Mouse (Mus musculus) kidney, postnatal 36 days (tissue): ENCODE measurements around the gene Samd8.
A peak's percentile ranks its signal among the peaks of the same experiment; 100 is the strongest.

Experiments
- DNase-seq, 2 experiments: peaks; one replicate each; pipeline ENCODE4 v3.0.0; 2021 to 2022; ENCODE audit warnings: mixed read lengths in 2 of 2

Samd8 gene

GRCm38 (mm10) chr14:21750008-21750880 lies at the start of gene Samd8:
Gene Samd8, plus strand, starts transcription at chr14:21750531.
- DNase-seq: peak; percentile 84 to 91

DNA sequence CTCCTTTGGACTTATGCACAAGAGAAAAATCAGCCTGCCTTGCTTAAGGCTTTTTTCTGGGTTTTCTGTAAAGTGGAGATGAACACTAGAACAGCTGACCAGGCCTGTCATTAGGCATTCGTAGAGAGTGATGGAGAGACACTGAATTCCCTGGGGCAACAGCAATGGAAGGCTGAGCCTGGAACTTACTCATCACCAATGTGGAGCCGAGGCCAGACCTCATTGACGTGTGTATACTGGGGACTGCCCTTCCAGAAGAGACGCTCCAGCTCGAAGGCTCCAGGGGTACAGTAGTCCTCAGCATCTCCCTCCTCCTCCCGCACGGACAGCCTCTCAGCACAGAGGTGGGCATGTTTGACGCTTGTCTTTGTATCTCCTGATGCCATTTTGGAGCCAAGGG lies 47.6 kb upstream of the Samd8 start:
- no peak for DNase-seq

DNA sequence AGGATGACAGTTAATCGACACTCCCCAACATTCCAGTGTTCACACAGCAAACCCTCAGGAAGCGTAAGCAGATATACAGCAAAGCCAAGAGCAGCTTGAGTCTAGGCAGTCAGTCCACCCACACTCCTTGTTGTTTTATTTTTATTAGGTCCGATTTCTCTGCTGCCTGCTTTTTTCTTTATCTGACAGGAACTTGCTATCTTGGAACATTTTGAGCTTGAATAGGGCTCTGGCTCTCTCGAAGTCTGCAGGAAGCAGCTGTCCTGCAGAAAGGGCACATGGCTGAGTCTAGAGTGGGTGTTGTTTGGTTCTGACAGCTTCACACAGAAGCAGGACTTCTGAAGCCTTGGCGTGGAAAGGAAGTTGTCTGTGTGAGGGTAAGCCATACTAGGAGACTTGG lies 47.1 kb upstream of the Samd8 start:
- no peak for DNase-seq

- DNase-seq: no peak
Observed at GRCm38 (mm10) chr14:21705462-21705861, 44.9 kb upstream of the Samd8 start.

GRCm38 (mm10) chr14:21706759-21707571 lies 43.4 kb upstream of the Samd8 start:
- DNase-seq: no peak

- peak in 1 of 2 experiments; percentile 9 for DNase-seq
Observed at GRCm38 (mm10) chr14:21709545-21709944, 40.8 kb upstream of the Samd8 start.

DNA sequence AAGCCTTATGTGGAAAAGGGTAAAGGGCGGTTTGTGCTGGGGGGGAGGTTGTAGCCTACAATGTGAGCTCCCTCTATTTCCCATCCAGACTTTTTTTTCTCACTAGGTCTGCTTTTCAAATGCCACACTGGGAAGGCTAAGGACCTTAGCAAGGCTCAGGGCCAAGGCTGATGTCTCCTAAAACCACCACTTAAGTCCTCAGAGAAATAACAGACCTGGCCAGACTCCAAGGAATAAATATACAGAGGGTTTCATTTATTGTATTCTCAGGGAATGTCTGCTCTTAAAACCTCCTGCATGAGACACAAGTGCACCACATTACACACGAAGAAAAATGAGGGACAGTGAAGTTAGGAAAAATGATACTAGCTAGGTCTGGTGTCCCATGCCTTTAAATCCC lies 39.1 kb upstream of the Samd8 start:
- no peak for DNase-seq

- DNase-seq: no peak
Observed at GRCm38 (mm10) chr14:21714486-21714885, 35.8 kb upstream of the Samd8 start, which contains the start of gene Dupd1. Gene Dupd1, minus strand, starts transcription at chr14:21714576.

DNA sequence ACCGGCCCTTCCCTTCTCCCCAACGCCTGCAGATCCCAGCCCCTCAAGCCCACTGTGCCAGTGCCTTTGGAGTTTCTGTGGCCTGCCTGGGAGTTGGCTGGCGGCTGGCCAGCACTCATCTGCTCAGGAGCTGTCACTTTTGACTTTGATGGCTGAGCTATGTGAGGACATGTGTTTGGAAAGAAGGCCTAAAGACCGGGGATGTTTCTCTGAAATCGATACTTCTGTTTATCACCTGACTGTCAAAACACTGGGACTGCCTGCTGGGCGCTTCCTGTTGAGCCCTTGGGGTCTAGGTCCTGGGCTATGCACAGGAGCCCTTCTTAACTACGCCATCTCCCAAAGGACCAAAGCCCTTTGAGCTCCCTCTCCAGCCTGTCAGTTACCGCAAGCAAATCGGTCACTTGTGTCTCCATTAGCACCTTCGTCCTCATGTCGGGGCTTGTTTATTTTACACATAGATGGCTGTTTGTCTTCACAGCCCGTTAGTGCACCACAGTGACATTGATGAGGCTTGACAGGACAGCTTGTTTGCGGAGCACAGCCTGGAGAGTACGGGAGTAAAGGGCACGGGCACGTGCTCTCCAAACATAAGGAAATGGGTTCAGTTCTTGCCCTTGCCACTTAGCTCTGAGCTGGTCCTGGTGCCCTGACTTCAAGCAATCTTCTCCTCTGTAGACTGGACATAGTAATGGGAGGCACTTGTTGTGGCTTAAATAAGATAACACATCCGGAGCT lies 30.5 kb upstream of the Samd8 start:
- DNase-seq: no peak

DNA sequence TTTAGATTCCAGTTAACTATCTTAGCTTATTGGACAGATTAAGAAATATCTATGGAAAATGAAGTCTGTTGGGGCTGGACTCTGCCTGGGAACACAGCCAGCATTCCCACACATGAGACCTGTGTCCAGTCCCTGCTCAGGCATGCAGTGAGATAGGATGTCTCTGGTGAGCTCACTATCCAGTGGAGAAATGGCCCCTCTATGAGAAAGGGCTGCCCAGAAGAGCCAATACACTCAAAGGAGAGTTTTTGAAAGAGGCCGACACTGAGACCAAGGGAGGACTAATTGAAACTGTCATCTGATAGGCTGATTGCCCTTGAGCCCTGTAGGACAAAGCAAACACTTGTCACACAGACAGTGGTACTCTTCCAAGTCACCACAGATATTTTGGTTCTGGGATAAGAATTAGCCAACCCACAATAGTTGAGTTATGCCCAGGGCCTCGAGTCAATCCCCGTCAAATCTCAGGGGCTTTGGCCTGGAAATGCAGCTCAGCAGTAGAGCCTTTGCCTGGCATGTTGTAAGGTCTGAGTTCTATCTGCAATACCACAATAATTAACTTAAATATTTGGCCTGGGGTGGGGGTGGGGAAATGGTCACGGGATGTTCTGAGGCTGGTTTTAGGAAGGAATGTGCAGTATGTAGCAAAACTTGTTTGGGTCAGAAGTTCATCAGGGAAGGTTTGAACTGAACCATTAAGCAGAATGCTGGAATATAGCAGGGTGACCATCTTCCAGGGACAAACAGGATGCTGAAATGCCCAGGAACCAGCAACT lies 29.7 kb upstream of the Samd8 start:
- peak in 1 of 2 experiments; percentile 12 for DNase-seq

GRCm38 (mm10) chr14:21722021-21722698 lies 28.2 kb upstream of the Samd8 start:
- no peak for DNase-seq

DNA sequence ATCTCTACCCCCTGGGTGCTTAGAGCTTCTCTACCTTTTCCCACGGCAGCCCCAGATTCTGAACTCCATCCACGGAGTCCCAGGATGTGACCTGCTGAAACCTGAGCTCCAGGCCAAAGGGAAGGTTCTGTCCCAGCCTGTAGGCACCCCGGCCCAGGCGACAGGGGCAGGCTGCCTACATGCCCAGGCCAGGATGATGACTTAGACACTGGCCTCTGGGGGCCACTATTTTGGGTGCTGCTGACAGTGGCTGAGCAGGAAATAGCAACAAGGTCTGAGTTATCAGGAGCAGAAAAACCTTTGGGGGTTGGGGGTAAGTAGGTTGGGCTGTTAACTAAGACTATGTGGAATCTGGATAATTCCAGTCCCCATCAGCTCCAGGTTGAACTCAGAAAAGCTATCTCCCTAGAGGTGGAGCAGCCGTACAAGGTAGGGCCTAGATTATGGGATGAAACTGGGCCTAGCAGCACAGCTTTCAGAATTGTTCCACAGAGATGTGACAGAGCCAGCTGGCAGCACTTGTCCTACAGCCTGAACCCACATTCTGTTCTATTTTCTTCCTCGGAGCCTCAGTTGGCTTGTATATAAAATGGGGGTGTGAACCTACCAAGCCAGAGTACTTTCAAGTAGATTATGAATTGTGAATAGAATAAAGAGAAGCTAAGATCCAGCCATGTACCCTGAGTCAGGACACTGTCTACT lies 21.1 kb upstream of the Samd8 start:
- DNase-seq: no peak

DNA sequence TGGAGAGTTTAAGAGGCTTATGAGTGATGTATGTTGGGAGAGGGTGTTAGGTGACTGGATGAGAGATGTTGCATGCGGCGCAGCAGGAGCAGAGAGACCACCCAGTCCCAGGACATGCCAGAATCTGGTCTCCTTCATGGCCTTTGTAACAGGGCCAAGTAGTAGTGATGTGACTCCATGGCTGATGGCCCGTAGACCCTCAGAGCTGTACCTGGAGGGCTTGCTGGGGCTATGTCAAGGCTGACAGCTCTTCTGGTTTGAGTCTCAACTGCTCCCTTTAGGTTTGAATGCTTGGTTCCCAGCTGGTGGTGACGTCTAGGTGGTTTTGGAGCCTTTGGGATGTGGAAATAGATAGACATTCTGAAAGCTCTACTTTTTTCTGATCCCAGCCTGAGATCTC lies 20.4 kb upstream of the Samd8 start:
- DNase-seq: no peak

DNA sequence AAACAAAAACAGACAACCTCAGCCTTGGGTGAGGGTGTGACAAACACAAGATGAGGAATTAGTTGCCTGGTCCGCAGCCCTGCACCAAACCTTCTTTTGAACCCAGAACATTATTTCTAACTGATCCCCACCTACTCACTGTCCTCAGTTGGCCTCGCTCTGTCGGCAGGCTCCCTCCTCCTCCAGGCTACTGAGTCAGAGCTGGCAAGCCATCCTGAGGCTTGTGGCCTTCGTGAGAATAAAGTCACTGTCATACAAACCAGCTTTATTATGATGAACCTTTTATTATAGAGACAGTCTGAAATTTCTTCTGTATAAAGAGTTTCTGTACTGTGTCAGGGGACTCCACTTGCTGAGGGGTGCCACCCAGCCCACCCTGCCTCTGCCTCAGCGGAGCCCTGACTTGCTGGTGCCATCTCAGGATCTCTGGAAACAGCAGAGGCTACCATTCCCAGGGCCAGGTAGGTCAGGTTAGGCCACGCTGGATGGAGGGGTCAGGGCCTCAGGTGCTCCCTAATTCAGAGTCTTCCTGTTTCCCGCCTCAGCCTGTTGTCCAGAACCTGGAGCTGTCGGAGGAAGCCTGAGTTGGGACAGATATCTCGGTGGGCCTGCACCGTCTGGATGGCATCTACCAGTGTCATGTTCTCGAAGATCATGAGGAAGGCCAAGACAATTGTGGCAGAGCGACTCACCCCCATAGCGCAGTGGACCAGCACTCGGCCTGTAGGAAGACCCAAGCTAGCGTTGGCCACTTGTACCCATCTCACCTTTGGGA lies 17.0 kb upstream of the Samd8 start:
- DNase-seq: no peak

GRCm38 (mm10) chr14:21740345-21740744 lies 10.0 kb upstream of the Samd8 start:
- no peak for DNase-seq

GRCm38 (mm10) chr14:21741314-21741713 lies 9.0 kb upstream of the Samd8 start:
- DNase-seq: no peak

DNA sequence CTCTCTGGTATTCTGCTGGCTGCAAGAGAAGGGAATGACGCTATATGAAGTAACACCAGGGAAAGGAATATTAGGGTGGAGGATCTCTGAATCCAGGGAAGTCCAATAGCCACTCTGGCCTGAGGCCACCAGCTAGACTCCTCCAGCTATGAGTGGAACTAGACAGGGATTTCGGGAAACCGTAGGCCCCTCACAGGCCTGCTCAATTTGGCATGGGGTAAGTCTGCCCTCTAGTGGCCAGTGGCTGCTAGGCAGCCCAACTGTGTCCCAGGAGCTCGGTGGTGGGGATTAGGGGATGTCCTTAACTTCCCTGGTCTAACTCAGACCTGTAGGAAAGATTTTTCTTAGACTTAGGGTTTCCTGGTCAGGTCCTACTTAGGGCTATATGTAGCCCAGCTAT lies 8.5 kb upstream of the Samd8 start:
- DNase-seq: peak; percentile 66 to 86

DNA sequence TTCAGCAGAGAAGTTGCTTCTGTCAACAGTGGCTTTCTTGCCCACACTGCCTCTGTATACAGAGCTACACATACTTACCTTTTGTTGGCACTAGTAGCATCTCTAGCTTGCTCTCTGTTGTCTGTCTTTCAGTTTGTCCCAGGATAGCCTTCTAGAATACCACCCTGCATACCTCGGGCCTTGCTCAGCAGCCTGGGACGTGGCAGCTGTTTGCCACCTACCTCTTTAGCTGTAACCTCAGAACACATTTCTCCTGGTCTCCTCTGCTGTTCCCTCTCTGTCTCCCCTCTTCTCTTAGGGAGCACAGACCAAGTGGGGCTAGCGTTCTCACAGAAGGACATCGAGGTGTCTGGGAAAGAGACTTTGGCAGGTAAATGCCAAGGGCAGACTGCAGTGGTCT lies 7.9 kb upstream of the Samd8 start:
- no peak for DNase-seq

GRCm38 (mm10) chr14:21744169-21744568 lies 6.2 kb upstream of the Samd8 start:
- DNase-seq: no peak

DNA sequence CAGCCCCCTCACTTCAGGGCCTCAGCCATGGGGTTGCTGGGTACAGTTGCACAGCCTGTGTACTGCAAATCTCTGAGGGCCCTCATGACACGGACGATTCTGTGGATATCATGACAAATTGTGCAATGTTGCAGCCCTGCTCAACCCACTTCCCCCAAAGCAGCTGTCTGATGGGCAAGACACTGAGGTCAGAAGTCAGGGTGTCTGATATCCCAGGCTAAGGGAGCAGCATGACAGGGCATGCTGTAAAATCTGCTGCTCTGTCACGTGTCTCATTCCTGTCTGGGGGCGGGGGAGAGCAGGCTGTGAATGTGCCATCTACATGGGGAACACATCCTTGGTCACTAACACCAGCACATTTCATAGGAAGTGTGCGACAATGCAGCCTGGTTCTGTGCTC lies 5.2 kb upstream of the Samd8 start:
- DNase-seq: no peak
